ENCODE assay signal across 7 mouse cellular contexts in the genomic region with DNA sequence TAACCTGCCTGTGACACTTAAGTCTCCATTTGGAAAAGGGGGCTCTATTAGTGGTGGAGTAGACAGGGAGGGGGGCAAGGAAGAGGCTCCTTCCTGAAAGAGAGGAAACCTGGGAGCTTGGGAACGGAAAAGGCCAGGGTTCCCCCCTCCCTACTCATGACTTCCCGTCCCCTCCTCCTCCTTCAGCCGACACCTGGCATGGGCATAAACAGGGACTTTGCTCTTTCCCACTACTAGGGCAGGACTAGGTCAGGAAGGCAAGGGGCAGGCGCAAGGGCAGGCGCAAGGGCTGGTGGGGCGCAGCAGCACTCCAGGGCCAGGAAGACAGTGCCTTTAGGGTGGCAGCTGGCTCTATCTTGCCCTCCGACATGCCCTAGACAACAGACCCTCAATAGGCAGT. TPM values are rescaled to one million over a fixed set of nuclear protein-coding genes. Genes with fewer than 3 reads are reported as not detected.
DNase-seq lines count a peak whose midpoint lies in the region; ATAC-seq and TF ChIP-seq lines count a peak whose summit lies in the region.

No protein-coding gene starts in this region.

- H3K4me1 ChIP-seq in E14TG2a.4 (replicated peaks; ENCODE audit: low read depth, low read length) = peaks cover 64% of the 10 kb centered on the region
- peaks cover 51% of the 10 kb centered on the region for H3K4me1 ChIP-seq in heart, embryonic 15.5 days (replicated peaks)
- peaks cover 16% of the 10 kb centered on the region for H3K4me1 ChIP-seq in kidney, postnatal 0 days (replicated peaks; ENCODE audit: insufficient read depth, low read length)

- 42% methylated on average over 7 of the region's 7 CpGs for WGBS in heart, embryonic 15.5 days
- WGBS in kidney, postnatal 0 days = 31% methylated on average over 7 of the region's 7 CpGs

- H3K4me3 ChIP-seq in E14TG2a.4 (replicated peaks; ENCODE audit: low read length) = peak overlapping the region; percentile 80
- peak overlapping the region; percentile 70 for H3K4me3 ChIP-seq in heart, embryonic 15.5 days
- H3K4me3 ChIP-seq in kidney, postnatal 0 days (replicated peaks; ENCODE audit: low read depth, low read length) = peak overlapping the region; percentile 70

- H3K36me3 ChIP-seq in E14TG2a.4 (ENCODE audit: insufficient read depth, low read length) = peaks cover 11% of the 10 kb centered on the region
- peaks cover 19% of the 10 kb centered on the region for H3K36me3 ChIP-seq in heart, embryonic 15.5 days
- H3K36me3 ChIP-seq in kidney, postnatal 0 days (ENCODE audit: insufficient read depth, low read length) = peaks cover 12% of the 10 kb centered on the region

- peaks cover 62% of the 10 kb centered on the region for H3K27me3 ChIP-seq in E14TG2a.4 (ENCODE audit: insufficient read depth, low read length)
- H3K27me3 ChIP-seq in heart, embryonic 15.5 days = no peaks in the 10 kb centered on the region
- no peaks in the 10 kb centered on the region for H3K27me3 ChIP-seq in kidney, postnatal 0 days (ENCODE audit: insufficient read depth, low read length)

- H3K9me3 ChIP-seq in E14TG2a.4 (ENCODE audit: low read length) = no peaks in the 10 kb centered on the region
- H3K9me3 ChIP-seq in heart, embryonic 15.5 days (replicated peaks) = no peaks in the 10 kb centered on the region
- no peaks in the 10 kb centered on the region for H3K9me3 ChIP-seq in kidney, postnatal 0 days (replicated peaks; ENCODE audit: low read length)

- no peak for TF ChIP-seq CTCF in E14TG2a.4 (conservative IDR thresholded peaks at IDR 0.05; ENCODE audit: low read length)
- no peak for TF ChIP-seq CTCF in kidney, postnatal 0 days (IDR thresholded peaks at IDR 0.05; ENCODE audit: low read depth)

- peak overlapping the region; percentile 81 for H3K9ac ChIP-seq in heart, embryonic 15.5 days
- H3K9ac ChIP-seq in kidney, postnatal 0 days (ENCODE audit: low read depth, low read length) = peak overlapping the region; percentile 77

- ATAC-seq in heart, embryonic 15.5 days (replicated peaks; ENCODE audit: insufficient number of reproducible peaks, insufficient read depth, low FRiP score, low read depth) = peak; percentile 13
- peak; percentile 23; the same call in 1 of the 2 replicates for ATAC-seq in kidney, postnatal 0 days (replicated peaks; ENCODE audit: low FRiP score, low read depth)
- no peak for ATAC-seq in monocyte, adult 5-6 weeks (replicated peaks; ENCODE audit: insufficient number of reproducible peaks, low FRiP score, low TSS enrichment, poor library complexity, severe bottlenecking)

- H3K27ac ChIP-seq in heart, embryonic 15.5 days = peak overlapping the region; percentile 92
- H3K27ac ChIP-seq in kidney, postnatal 0 days = peak overlapping the region; percentile 96

- DNase-seq in cerebellum, postnatal 25 days = peak; percentile 27 to 32
- peak; percentile 79 for DNase-seq in kidney, postnatal 0 days (ENCODE audit: low spot score)
- peak; percentile 65 for DNase-seq in lung, postnatal 14 days
- DNase-seq in retina, postnatal 1 day = no peak

- H3K4me2 ChIP-seq in heart, embryonic 15.5 days = peak overlapping the region; percentile 98
- H3K4me2 ChIP-seq in kidney, postnatal 0 days (ENCODE audit: low read length) = peak overlapping the region; percentile 85

RNA-seq across cellular contexts. Expression of a gene that starts 2.8 kb away (rescaled TPM):
- polyA plus RNA-seq in heart, embryonic 15.5 days (2015; fragmentation: Nextera tagmentation; extraction: Ambion mirVana) = 35.0 and 39.9 TPM in 2 replicates
- polyA plus RNA-seq in kidney, postnatal 0 days (2015; fragmentation: Nextera tagmentation; extraction: Ambion mirVana) = 79.5 and 83.5 TPM in 2 replicates
- total RNA-seq in monocyte, adult 5-6 weeks (2017) = 0.38 to 0.39 TPM in 2 of 3 replicates, not detected in the other

RNA-seq across cellular contexts. Expression of a gene that starts 7.7 kb away (rescaled TPM):
- 44.5 and 49.5 TPM in 2 replicates for polyA plus RNA-seq in heart, embryonic 15.5 days (2015; fragmentation: Nextera tagmentation; extraction: Ambion mirVana)
- polyA plus RNA-seq in kidney, postnatal 0 days (2015; fragmentation: Nextera tagmentation; extraction: Ambion mirVana) = 75.8 and 82.2 TPM in 2 replicates
- 58.3 to 94.6 TPM (median 67.9 TPM) in 3 replicates for total RNA-seq in monocyte, adult 5-6 weeks (2017)

RNA-seq across cellular contexts. Expression of a gene that starts 18.9 kb away (rescaled TPM):
- 88.4 and 88.7 TPM in 2 replicates for polyA plus RNA-seq in heart, embryonic 15.5 days (2015; fragmentation: Nextera tagmentation; extraction: Ambion mirVana)
- 148 and 182 TPM in 2 replicates for polyA plus RNA-seq in kidney, postnatal 0 days (2015; fragmentation: Nextera tagmentation; extraction: Ambion mirVana)
- 67.3 to 102 TPM (median 83.1 TPM) in 3 replicates for total RNA-seq in monocyte, adult 5-6 weeks (2017)

RNA-seq across cellular contexts. Expression of a gene that starts 32.0 kb away (rescaled TPM):
- polyA plus RNA-seq in heart, embryonic 15.5 days (2015; fragmentation: Nextera tagmentation; extraction: Ambion mirVana) = 0.79 and 2.2 TPM in 2 replicates
- 2.7 and 3.7 TPM in 2 replicates for polyA plus RNA-seq in kidney, postnatal 0 days (2015; fragmentation: Nextera tagmentation; extraction: Ambion mirVana)
- total RNA-seq in monocyte, adult 5-6 weeks (2017) = 0.53 to 2.3 TPM in 2 of 3 replicates, not detected in the other

RNA-seq across cellular contexts. Expression of a gene that starts 32.3 kb away (rescaled TPM):
- polyA plus RNA-seq in heart, embryonic 15.5 days (2015; fragmentation: Nextera tagmentation; extraction: Ambion mirVana) = 189 and 207 TPM in 2 replicates
- 328 and 371 TPM in 2 replicates for polyA plus RNA-seq in kidney, postnatal 0 days (2015; fragmentation: Nextera tagmentation; extraction: Ambion mirVana)
- total RNA-seq in monocyte, adult 5-6 weeks (2017) = 53.3 to 77.9 TPM (median 61.9 TPM) in 3 replicates
